Mouse (Mus musculus): ENCODE data around the gene Gm5592.

GRCm38 (mm10) chr7:41193671-41194070 is 40.0 kb downstream of the Gm5592 start:
- TF ChIP-seq POLR2A (IDR thresholded peaks at IDR 0.05; ENCODE audit: insufficient read depth, low read length) = no peak
- TF ChIP-seq CTCF (IDR thresholded peaks at IDR 0.05; ENCODE audit: low read depth, low read length) = no peak
- no peak for TF ChIP-seq EP300 (IDR thresholded peaks at IDR 0.05; ENCODE audit: insufficient read depth, low read depth, low read length)
